9 mouse cellular contexts compared by ENCODE assay signal in genomic region chr2:32877761-32878393, GRCm38 (mm10). TPM values are rescaled to one million over a fixed set of nuclear protein-coding genes. Genes with fewer than 3 reads are reported as not detected.
DNase-seq lines count a peak whose midpoint lies in the region; ATAC-seq lines count a peak whose summit lies in the region.
"Had no signal": no experiment of that assay in that cellular context is flagged by ENCODE, and none has a peak within 500 bp of the region (broad histone marks: within the 10 kb centered on the region; RNA-seq: fewer than 3 reads in every experiment).

No protein-coding gene starts in this region.

- 35% methylated on average over 6 of the region's 6 CpGs for WGBS in heart, embryonic 11.5 days (ENCODE audit: insufficient replicate concordance)
- 46% methylated on average over 6 of the region's 6 CpGs for WGBS in embryonic facial prominence, embryonic 13.5 days
- 57% methylated on average over 6 of the region's 6 CpGs for WGBS in limb, embryonic 11.5 days
- WGBS in midbrain, embryonic 12.5 days, result 55% methylated on average over 6 of the region's 6 CpGs

- H3K9me3 ChIP-seq in heart, embryonic 11.5 days (replicated peaks; ENCODE audit: control insufficient read depth, low read length), result no peaks in the 10 kb centered on the region
- H3K9me3 ChIP-seq in embryonic facial prominence, embryonic 13.5 days, result no peaks in the 10 kb centered on the region
- H3K9me3 ChIP-seq in limb, embryonic 11.5 days (ENCODE audit: control insufficient read depth, low read length), result no peaks in the 10 kb centered on the region
- no peaks in the 10 kb centered on the region for H3K9me3 ChIP-seq in midbrain, embryonic 12.5 days

- intact Hi-C loops in heart, postnatal 14 days (cut with DNase I), result no loop called here

- H3K4me3 ChIP-seq in heart, embryonic 11.5 days (ENCODE audit: low read depth, low read length), result peak overlapping the region; percentile 76
- peak overlapping the region; percentile 87 for H3K4me3 ChIP-seq in embryonic facial prominence, embryonic 13.5 days
- H3K4me3 ChIP-seq in limb, embryonic 11.5 days (ENCODE audit: low read depth, low read length), result peak overlapping the region; percentile 86
- peak overlapping the region; percentile 77 for H3K4me3 ChIP-seq in midbrain, embryonic 12.5 days

- no peaks in the 10 kb centered on the region for H3K27me3 ChIP-seq in heart, embryonic 11.5 days (ENCODE audit: control insufficient read depth, insufficient read depth, low read length)
- H3K27me3 ChIP-seq in embryonic facial prominence, embryonic 13.5 days, result no peaks in the 10 kb centered on the region
- no peaks in the 10 kb centered on the region for H3K27me3 ChIP-seq in limb, embryonic 11.5 days (ENCODE audit: control insufficient read depth, insufficient read depth, low read length)
- no peaks in the 10 kb centered on the region for H3K27me3 ChIP-seq in midbrain, embryonic 12.5 days

- DNase-seq in heart, postnatal 14 days, result no peak
- no peak for DNase-seq in limb, embryonic 11.5 days (ENCODE audit: low spot score)
- DNase-seq in layer of hippocampus, adult 9-10 months (ENCODE audit: low spot score), result no peak
- no peak for DNase-seq in right cerebral cortex, adult 2 months (ENCODE audit: low spot score in 2 of 2)
- no peak for DNase-seq in urinary bladder, adult 18-20 months (ENCODE audit: low spot score in 2 of 2)
- DNase-seq: cerebellum, adult 11 months had no signal

- peak overlapping the region; percentile 90 for H3K9ac ChIP-seq in heart, embryonic 11.5 days (ENCODE audit: low read depth, low read length)
- H3K9ac ChIP-seq in embryonic facial prominence, embryonic 13.5 days, result peak overlapping the region; percentile 94
- no peak overlapping the region for H3K9ac ChIP-seq in limb, embryonic 11.5 days (ENCODE audit: low read length)
- no peak overlapping the region; the same call in 1 of the 2 replicates for H3K9ac ChIP-seq in midbrain, embryonic 12.5 days (replicated peaks)

- peak overlapping the region; percentile 92 for H3K4me2 ChIP-seq in heart, embryonic 11.5 days
- peak overlapping the region; percentile 84 for H3K4me2 ChIP-seq in embryonic facial prominence, embryonic 13.5 days
- peak overlapping the region; percentile 93 for H3K4me2 ChIP-seq in limb, embryonic 11.5 days (ENCODE audit: low read depth, severe bottlenecking)
- H3K4me2 ChIP-seq in midbrain, embryonic 12.5 days (replicated peaks), result peak overlapping the region; percentile 90

- H3K27ac ChIP-seq in heart, embryonic 11.5 days (ENCODE audit: low read depth, low read length), result peak overlapping the region; percentile 94
- peak overlapping the region; percentile 90; the same call in 1 of the 2 replicates for H3K27ac ChIP-seq in embryonic facial prominence, embryonic 13.5 days
- H3K27ac ChIP-seq in limb, embryonic 11.5 days (replicated peaks; ENCODE audit: low read depth, low read length), result no peak overlapping the region
- no peak overlapping the region for H3K27ac ChIP-seq in midbrain, embryonic 12.5 days (replicated peaks)

- no peak for ATAC-seq in heart, embryonic 11.5 days (replicated peaks; ENCODE audit: insufficient number of reproducible peaks, low FRiP score, low TSS enrichment)
- ATAC-seq in embryonic facial prominence, embryonic 13.5 days (ENCODE audit: insufficient number of reproducible peaks, insufficient read depth, low FRiP score, low TSS enrichment, low read depth), result no peak
- ATAC-seq in limb, embryonic 11.5 days (ENCODE audit: insufficient number of reproducible peaks, low FRiP score, low TSS enrichment, low read depth), result no peak
- no peak for ATAC-seq in midbrain, embryonic 12.5 days (ENCODE audit: low FRiP score, low read depth)

- H3K36me3 ChIP-seq in heart, embryonic 11.5 days (ENCODE audit: control insufficient read depth, insufficient read depth, low read length), result no peaks in the 10 kb centered on the region
- no peaks in the 10 kb centered on the region for H3K36me3 ChIP-seq in embryonic facial prominence, embryonic 13.5 days
- H3K36me3 ChIP-seq in limb, embryonic 11.5 days (ENCODE audit: control insufficient read depth, insufficient read depth, low read length), result no peaks in the 10 kb centered on the region
- H3K36me3 ChIP-seq in midbrain, embryonic 12.5 days, result no peaks in the 10 kb centered on the region

- H3K4me1 ChIP-seq in heart, embryonic 11.5 days (ENCODE audit: control insufficient read depth, insufficient read depth, low read length), result peaks cover 74% of the 10 kb centered on the region
- H3K4me1 ChIP-seq in embryonic facial prominence, embryonic 13.5 days, result peaks cover 78% of the 10 kb centered on the region
- peaks cover 47% of the 10 kb centered on the region for H3K4me1 ChIP-seq in limb, embryonic 11.5 days (ENCODE audit: control insufficient read depth, insufficient read depth, low read length)
- peaks cover 64% of the 10 kb centered on the region for H3K4me1 ChIP-seq in midbrain, embryonic 12.5 days

RNA-seq across cellular contexts. Expression of gene Fam129b, which starts 2.0 kb away (rescaled TPM):
- polyA plus RNA-seq in heart, embryonic 11.5 days (2014; fragmentation: Nextera tagmentation; extraction: Ambion mirVana), result 21.5 and 24.2 TPM in 2 replicates
- total RNA-seq in heart, postnatal 14 days (2021), result 10 to 100 TPM; 31.2 to 33.4 TPM
- 57.2 and 59.2 TPM in 2 replicates for polyA plus RNA-seq in embryonic facial prominence, embryonic 13.5 days (2015; fragmentation: Nextera tagmentation; extraction: Ambion mirVana)
- 18.6 and 23.2 TPM in 2 replicates for polyA plus RNA-seq in limb, embryonic 11.5 days (2014; fragmentation: Nextera tagmentation; extraction: Ambion mirVana)
- 27.0 and 29.1 TPM in 2 replicates for polyA plus RNA-seq in midbrain, embryonic 12.5 days (2016; fragmentation: Nextera tagmentation; extraction: Ambion mirVana)

RNA-seq across cellular contexts. Expression of gene Stxbp1, which starts 30.8 kb away (rescaled TPM):
- polyA plus RNA-seq in heart, embryonic 11.5 days (2014; fragmentation: Nextera tagmentation; extraction: Ambion mirVana), result 20.6 and 26.1 TPM in 2 replicates
- 10 to 100 TPM; 19.5 to 22.7 TPM for total RNA-seq in heart, postnatal 14 days (2021)
- 18.1 and 22.8 TPM in 2 replicates for polyA plus RNA-seq in embryonic facial prominence, embryonic 13.5 days (2015; fragmentation: Nextera tagmentation; extraction: Ambion mirVana)
- 15.2 and 17.7 TPM in 2 replicates for polyA plus RNA-seq in limb, embryonic 11.5 days (2014; fragmentation: Nextera tagmentation; extraction: Ambion mirVana)
- 80.3 and 83.2 TPM in 2 replicates for polyA plus RNA-seq in midbrain, embryonic 12.5 days (2016; fragmentation: Nextera tagmentation; extraction: Ambion mirVana)

Comparison
In these comparisons a context has a peak if more than half of its experiments do, and no peak if none do; other contexts are left out.
1. H3K27ac ChIP-seq: peak in heart, embryonic 11.5 days (single experiment) and embryonic facial prominence, embryonic 13.5 days (single experiment); none in limb, embryonic 11.5 days (single experiment) and midbrain, embryonic 12.5 days (single experiment).
2. H3K9ac ChIP-seq: peak in heart, embryonic 11.5 days (single experiment) and embryonic facial prominence, embryonic 13.5 days (single experiment); none in limb, embryonic 11.5 days (single experiment) and midbrain, embryonic 12.5 days (single experiment).
3. Peak in every context shown above with its lines, with median percentiles within 50 percentile points of each other: H3K4me2 ChIP-seq and H3K4me3 ChIP-seq.